Mouse (Mus musculus) CH12.LX (cell line): Measurements from ENCODE around the gene Gm20388. TPM values are rescaled to one million over a fixed set of nuclear protein-coding genes. Genes with fewer than 3 reads are reported as not detected.

ENCODE experiments used
- DNase-seq: peaks from one replicate; pipeline ENCODE4 v3.0.0-alpha.2; 2013; ENCODE audit errors: extremely low read depth
- H3K27ac ChIP-seq: 2 replicates; pipeline ENCODE4 v1.5.1; 2012; ENCODE audit warnings: low read depth, mild to moderate bottlenecking, control low read depth, moderate library complexity; ENCODE audit not compliant: insufficient read depth
- H3K27me3 ChIP-seq: replicated peaks from 2 replicates; pipeline ENCODE3; 2012; ENCODE audit warnings: inconsistent platforms
- H3K36me3 ChIP-seq, 2 experiments: replicated peaks in 1 of 2; 2 replicates each; pipeline versions ENCODE3 to v1.6.1; 2012; ENCODE audit warnings: inconsistent platforms in 1 of 2, low read length in 1 of 2, mild to moderate bottlenecking in 1 of 2, mixed read lengths in 1 of 2, moderate library complexity in 1 of 2; ENCODE audit not compliant: control insufficient read depth in 1 of 2, insufficient read depth in 1 of 2
- H3K4me1 ChIP-seq, 2 experiments: 2 replicates each; pipeline ENCODE4 v1.6.1; 2012; ENCODE audit warnings: inconsistent platforms in 1 of 2, moderate library complexity in 1 of 2; ENCODE audit not compliant: insufficient read depth in 2 of 2, control insufficient read depth in 1 of 2
- H3K4me2 ChIP-seq: 2 replicates; pipeline ENCODE4 v1.6.1; 2012; ENCODE audit warnings: low read depth, mild to moderate bottlenecking, control low read depth; ENCODE audit not compliant: poor library complexity, insufficient read depth, severe bottlenecking
- H3K4me3 ChIP-seq, 3 experiments: fragments of 150-350 bp in 1 of 3; sonication (generic) in 1 of 3; replicated peaks in 1 of 3; 2 replicates each; pipeline versions ENCODE3 to v1.5.1; 2011 to 2012; ENCODE audit warnings: low read depth in 2 of 3, low read length in 2 of 3, mild to moderate bottlenecking in 2 of 3, moderate library complexity in 2 of 3, control low read depth in 1 of 3, improper control_type of control experiment in 1 of 3, inconsistent platforms in 1 of 3, mixed read lengths in 1 of 3; ENCODE audit not compliant: poor library complexity in 1 of 3
- H3K79me2 ChIP-seq: replicated peaks from 2 replicates; pipeline ENCODE4 v1.6.1; 2012; ENCODE audit warnings: mild to moderate bottlenecking, moderate library complexity; ENCODE audit not compliant: control insufficient read depth, poor library complexity, insufficient read depth, severe bottlenecking; ENCODE audit errors: extremely low read depth
- H3K9ac ChIP-seq: 2 replicates; pipeline ENCODE4 v1.6.1; 2012; ENCODE audit warnings: low read depth, mild to moderate bottlenecking, control low read depth, moderate library complexity; ENCODE audit not compliant: insufficient read depth
- H3K9me3 ChIP-seq: replicated peaks from 2 replicates; pipeline ENCODE3; 2012; ENCODE audit warnings: low read length, inconsistent platforms, mixed read lengths
- CHD2 ChIP-seq: IDR thresholded peaks from 2 replicates; pipeline ENCODE4 v1.6.1; 2011; ENCODE audit warnings: low read length, improper control_type of control experiment
- CTCF ChIP-seq, 2 experiments: IDR thresholded peaks in 1 of 2; conservative IDR thresholded peaks in 1 of 2; 2 replicates each; pipeline ENCODE4 v1.5.1; 2011 to 2012; ENCODE audit warnings: low read depth in 2 of 2, low read length in 2 of 2, improper control_type of control experiment in 1 of 2, inconsistent platforms in 1 of 2, mild to moderate bottlenecking in 1 of 2, moderate library complexity in 1 of 2
- ELF1 ChIP-seq: IDR thresholded peaks from 2 replicates; pipeline ENCODE4 v1.6.1; 2014; ENCODE audit warnings: low read depth, mild to moderate bottlenecking, inconsistent platforms, low read length, improper control_type of control experiment
- EP300 ChIP-seq: IDR thresholded peaks from 2 replicates; pipeline ENCODE4 v1.6.1; 2011; ENCODE audit warnings: low read length, improper control_type of control experiment
- ETS1 ChIP-seq: conservative IDR thresholded peaks from 2 replicates; pipeline ENCODE4 v1.6.1; 2012; ENCODE audit warnings: low read depth, mild to moderate bottlenecking, inconsistent platforms, low read length, improper control_type of control experiment, moderate library complexity
- IRF4 ChIP-seq: IDR thresholded peaks from 2 replicates; pipeline ENCODE4 v1.6.1; 2014; ENCODE audit warnings: low read depth, mild to moderate bottlenecking, inconsistent platforms, low read length, improper control_type of control experiment
- JUN ChIP-seq: IDR thresholded peaks from 2 replicates; pipeline ENCODE4 v1.6.1; 2011; ENCODE audit warnings: low read depth, mild to moderate bottlenecking, low read length, improper control_type of control experiment, moderate library complexity; ENCODE audit not compliant: insufficient read depth
- JUND ChIP-seq: conservative IDR thresholded peaks from 2 replicates; pipeline ENCODE4 v1.6.1; 2011; ENCODE audit warnings: low read depth, low read length, improper control_type of control experiment
- MAFK ChIP-seq: IDR thresholded peaks from 2 replicates; pipeline ENCODE4 v1.6.1; 2011; ENCODE audit warnings: low read length, improper control_type of control experiment; ENCODE audit not compliant: insufficient replicate concordance
- MAX ChIP-seq: IDR thresholded peaks from 2 replicates; pipeline ENCODE4 v1.6.1; 2011; ENCODE audit warnings: low read length, improper control_type of control experiment
- MAZ ChIP-seq: IDR thresholded peaks from 2 replicates; pipeline ENCODE4 v1.6.1; 2012; ENCODE audit warnings: low read depth, mild to moderate bottlenecking, inconsistent platforms, low read length, improper control_type of control experiment, moderate library complexity
- MEF2A ChIP-seq: IDR thresholded peaks from 2 replicates; pipeline ENCODE4 v1.6.1; 2014; ENCODE audit warnings: low read depth, mild to moderate bottlenecking, inconsistent platforms, low read length, improper control_type of control experiment, borderline replicate concordance
- MXI1 ChIP-seq: IDR thresholded peaks from 2 replicates; pipeline ENCODE4 v1.6.1; 2011; ENCODE audit warnings: mild to moderate bottlenecking, low read depth, low read length, improper control_type of control experiment
- MYC ChIP-seq: IDR thresholded peaks from 2 replicates; pipeline ENCODE4 v1.6.1; 2011; ENCODE audit warnings: low read depth, mild to moderate bottlenecking, improper control_type of control experiment, low read length
- NELFE ChIP-seq: IDR thresholded peaks from 2 replicates; pipeline ENCODE4 v1.6.1; 2011; ENCODE audit warnings: low read depth, low read length, improper control_type of control experiment
- PAX5 ChIP-seq: IDR thresholded peaks from 2 replicates; pipeline ENCODE4 v1.6.1; 2012; ENCODE audit warnings: low read length, inconsistent platforms, mixed read lengths
- POLR2AphosphoS2 ChIP-seq: IDR thresholded peaks from 2 replicates; pipeline ENCODE4 v1.6.1; 2011; ENCODE audit warnings: low read depth, low read length, improper control_type of control experiment
- RAD21 ChIP-seq: IDR thresholded peaks from 2 replicates; pipeline ENCODE4 v1.6.1; 2011; ENCODE audit warnings: low read depth, mild to moderate bottlenecking, low read length, improper control_type of control experiment, moderate library complexity
- RCOR1 ChIP-seq: conservative IDR thresholded peaks from 2 replicates; pipeline ENCODE4 v1.6.1; 2012; ENCODE audit warnings: low read depth, mild to moderate bottlenecking, inconsistent platforms, low read length, improper control_type of control experiment
- SIN3A ChIP-seq: IDR thresholded peaks from 2 replicates; pipeline ENCODE4 v1.6.1; 2012; ENCODE audit warnings: low read length, improper control_type of control experiment, inconsistent platforms
- SMC3 ChIP-seq: IDR thresholded peaks from 2 replicates; pipeline ENCODE4 v1.6.1; 2011; ENCODE audit warnings: low read depth, low read length, improper control_type of control experiment
- TBP ChIP-seq: conservative IDR thresholded peaks from 2 replicates; pipeline ENCODE4 v1.6.1; 2011; ENCODE audit warnings: low read depth, low read length, improper control_type of control experiment
- TCF12 ChIP-seq: IDR thresholded peaks from 2 replicates; pipeline ENCODE4 v1.6.1; 2014; ENCODE audit warnings: low read depth, mild to moderate bottlenecking, inconsistent platforms, low read length, improper control_type of control experiment
- UBTF ChIP-seq: IDR thresholded peaks from 2 replicates; pipeline ENCODE4 v1.6.1; 2012; ENCODE audit warnings: low read depth, mild to moderate bottlenecking, inconsistent platforms, low read length, improper control_type of control experiment, moderate library complexity
- USF1 ChIP-seq: IDR thresholded peaks from 2 replicates; pipeline ENCODE4 v1.6.1; 2014; ENCODE audit warnings: low read depth, mild to moderate bottlenecking, inconsistent platforms, low read length, improper control_type of control experiment
- USF2 ChIP-seq: conservative IDR thresholded peaks from 2 replicates; pipeline ENCODE4 v1.6.1; 2011; ENCODE audit warnings: low read depth, low read length, improper control_type of control experiment
- ZC3H11A ChIP-seq: IDR thresholded peaks from 2 replicates; pipeline ENCODE4 v1.6.1; 2012; ENCODE audit warnings: low read depth, mild to moderate bottlenecking, inconsistent platforms, low read length, improper control_type of control experiment
- ZKSCAN1 ChIP-seq: IDR thresholded peaks from 2 replicates; pipeline ENCODE4 v1.6.1; 2012; ENCODE audit warnings: low read depth, inconsistent platforms, low read length, improper control_type of control experiment, borderline replicate concordance
- ZMIZ1 ChIP-seq: IDR thresholded peaks from 2 replicates; pipeline ENCODE4 v1.6.1; 2012; ENCODE audit warnings: low read depth, mild to moderate bottlenecking, inconsistent platforms, low read length, improper control_type of control experiment
- dilution Hi-C: fragments of 300-500 bp; cut with MboI; formaldehyde crosslinking; loops from 2 replicates; pipeline ENCODE4 v1.14.3; 2020; ENCODE audit warnings: low sequenced_read_pairs; ENCODE audit not compliant: extremely low pct_unique_long_range_greater_than_20kb, extremely low pct_ligation_motif_present
- in situ Hi-C: fragments of 300-500 bp; cut with MboI; formaldehyde crosslinking; loops from 3 replicates; pipeline ENCODE4 v1.14.3; 2019; ENCODE audit warnings: low sequenced_read_pairs, low pct_ligation_motif_present, low pct_unique_long_range_greater_than_20kb, mixed read lengths
- polyA plus RNA-seq: library from polyadenylated mRNA; unstranded; fragments of >175 nt; gene quantifications from 2 replicates; pipeline ENCODE4 v1.2.1, GENCODE M21; 2012; ENCODE audit warnings: low read depth; ENCODE audit not compliant: insufficient read length
- total RNA-seq, 2 experiments: library from RNA; depleted of rRNA; stranded (reverse); fragments of 300-350 nt in 1 of 2; fragments of >200 nt in 1 of 2; gene quantifications; 2 replicates each; pipeline ENCODE4 v1.2.3; 2012 to 2014

The Gm20388 gene
- total and polyA plus RNA-seq, 3 experiments = 14.8 to 26.3 (median 22.2) TPM

DNA sequence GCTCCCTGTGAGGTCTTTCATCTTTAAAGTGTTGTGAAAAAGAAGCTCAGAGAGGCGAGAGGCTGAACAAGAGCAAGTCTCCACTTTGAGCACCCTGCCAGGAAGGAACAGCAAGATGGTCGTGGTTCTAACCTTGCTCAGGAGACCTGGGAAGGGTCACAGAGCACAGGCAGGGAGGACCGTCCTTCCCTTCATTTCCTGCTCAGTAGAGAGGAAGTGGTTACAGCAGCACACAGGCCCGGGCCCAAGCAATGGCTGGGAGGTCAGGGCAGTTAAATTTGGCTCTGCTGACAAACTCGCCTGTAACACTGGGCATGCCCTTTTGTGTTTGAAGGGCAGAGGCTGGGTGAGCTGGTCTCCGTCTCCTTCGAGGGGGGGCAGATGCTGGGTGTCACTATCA lies 914.0 kb downstream of the Gm20388 start:
- no peak overlapping the region for H3K27ac ChIP-seq
- no peaks in the 10 kb centered on the region for H3K79me2 ChIP-seq
- no peak overlapping the region for H3K4me3 ChIP-seq
- dilution Hi-C loops = no loop called here
- peaks cover 6 to 28% of the 10 kb centered on the region in 2 experiments for H3K4me1 ChIP-seq
- H3K4me2 ChIP-seq = no peak overlapping the region
- peaks cover 34% of the 10 kb centered on the region for H3K27me3 ChIP-seq
- DNase-seq = no peak
- peaks cover 6% of the 10 kb centered on the region for H3K9me3 ChIP-seq
- TF ChIP-seq MAFK = no peak
- no peak for TF ChIP-seq ZKSCAN1
- no peak for TF ChIP-seq SMC3
- no peak for TF ChIP-seq ZC3H11A
- no peak for TF ChIP-seq TBP
- no peak for TF ChIP-seq NELFE
- TF ChIP-seq RCOR1 = no peak
- no peak for TF ChIP-seq JUN
- TF ChIP-seq USF1 = no peak
- no peak for TF ChIP-seq SIN3A
- no peak for TF ChIP-seq POLR2AphosphoS2
- no peak for TF ChIP-seq JUND
- no peak for TF ChIP-seq ETS1
- TF ChIP-seq MAZ = no peak
- no peak for TF ChIP-seq IRF4
- no peak for TF ChIP-seq EP300
- TF ChIP-seq TCF12 = no peak
- in situ Hi-C loops = loop anchor here (5.0 kb wide), 1 partner anchor 268 kb away; no protein-coding TSS in a partner anchor
- no peaks in the 10 kb centered on the region for H3K36me3 ChIP-seq
- H3K9ac ChIP-seq = no peak overlapping the region

DNA sequence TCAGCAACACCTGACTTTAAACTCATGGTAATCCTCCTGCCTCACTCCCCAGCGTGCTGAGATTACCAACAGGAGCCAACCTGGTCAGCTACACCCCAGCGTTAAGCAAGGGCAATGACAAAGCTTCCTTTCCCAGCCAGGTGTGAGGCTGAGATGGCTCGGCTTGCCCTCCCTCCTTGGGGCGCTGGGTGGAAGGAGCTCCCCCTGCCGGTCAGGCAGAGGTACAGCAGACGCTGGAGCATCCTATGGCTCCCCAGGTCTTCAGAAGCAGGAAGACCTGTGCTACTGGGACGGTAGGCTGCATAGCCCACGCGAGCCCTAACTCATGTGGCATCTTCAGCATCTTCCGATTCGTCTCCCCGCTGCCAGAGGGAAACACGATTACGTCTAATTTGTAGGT lies 917.6 kb downstream of the Gm20388 start:
- H3K27ac ChIP-seq = no peak overlapping the region
- in situ Hi-C loops = loop anchor here (5.0 kb wide), 1 partner anchor 264 kb away; no protein-coding TSS in a partner anchor
- no peaks in the 10 kb centered on the region for H3K79me2 ChIP-seq
- H3K27me3 ChIP-seq = peaks cover 46% of the 10 kb centered on the region
- H3K36me3 ChIP-seq = no peaks in the 10 kb centered on the region
- H3K4me3 ChIP-seq = no peak overlapping the region
- no peak overlapping the region for H3K4me2 ChIP-seq
- DNase-seq = peak; percentile 57
- dilution Hi-C loops = no loop called here
- TF ChIP-seq TCF12 (peak; percentile 32; the same call in 1 of the 2 replicates), USF2 (no peak), PAX5 (no peak), MAZ (peak; percentile 46; the same call in 1 of the 2 replicates), MEF2A (no peak), MYC (no peak), RCOR1 (no peak; the same call in 1 of the 2 replicates), SMC3 (peak; percentile 59), ZMIZ1 (no peak), CTCF (conservative IDR thresholded peaks at IDR 0.05 in 1 of 2, IDR thresholded peaks at IDR 0.05 in 1 of 2; ENCODE audit: low read depth in 2 of 2, low read length in 2 of 2) (peak; percentile 85 to 92), RAD21 (peak; percentile 21), ELF1 (no peak), MAX (no peak), USF1 (no peak), SIN3A (no peak), MXI1 (no peak), UBTF (no peak), EP300 (0 out of 2 replicates have a peak, but pooled peaks have one; percentile 15), JUND (no peak), TBP (no peak), CHD2 (no peak)
- peaks cover 10 to 54% of the 10 kb centered on the region in 2 experiments for H3K4me1 ChIP-seq
- H3K9me3 ChIP-seq = peaks cover 4% of the 10 kb centered on the region
- no peak overlapping the region for H3K9ac ChIP-seq
